Mouse (Mus musculus) small intestine, adult 2 months (tissue): ENCODE results near the gene Slc12a5.

Experiments
- CTCF ChIP-seq: fragments of 200-500 bp; IDR thresholded peaks from 2 replicates; pipeline ENCODE4 v1.5.1; 2012; ENCODE audit warnings: low read depth, mild to moderate bottlenecking, control low read depth, inconsistent platforms, low read length, moderate library complexity, mixed read lengths; ENCODE audit not compliant: insufficient replicate concordance, insufficient read length; ENCODE audit errors: extremely low read depth
- POLR2A ChIP-seq: fragments of 200-500 bp; IDR thresholded peaks from 2 replicates; pipeline ENCODE4 v1.6.1; 2012; ENCODE audit warnings: low read depth, mild to moderate bottlenecking, control low read depth, inconsistent platforms, low read length, moderate library complexity

GRCm38 (mm10) chr2:164970631-164971196 is 10.1 kb downstream of the Slc12a5 start:
- no peak for TF ChIP-seq CTCF
- no peak for TF ChIP-seq POLR2A
